9 mouse cellular contexts compared by ENCODE assay signal in genomic region chr6:94772868-94773603, GRCm38 (mm10).
DNase-seq lines count a peak whose midpoint lies in the region; ATAC-seq and TF ChIP-seq lines count a peak whose summit lies in the region.
"Had no signal": no experiment of that assay in that cellular context is flagged by ENCODE, and none has a peak within 500 bp of the region (broad histone marks: within the 10 kb centered on the region; RNA-seq: fewer than 3 reads in every experiment).

No protein-coding gene starts in this region.

- H3K9ac ChIP-seq in kidney, embryonic 16.5 days (replicated peaks; ENCODE audit: low read length) = peak overlapping the region; percentile 53
- H3K9ac ChIP-seq in embryonic facial prominence, embryonic 12.5 days = peak overlapping the region; percentile 8; the same call in 1 of the 2 replicates
- peak overlapping the region; percentile 46; the same call in 1 of the 2 replicates for H3K9ac ChIP-seq in intestine, embryonic 16.5 days (ENCODE audit: low read depth, low read length)
- H3K9ac ChIP-seq in neural tube, embryonic 11.5 days (ENCODE audit: low read length) = peak overlapping the region; percentile 43

- H3K4me3 ChIP-seq in kidney, embryonic 16.5 days (ENCODE audit: low read length) = peak overlapping the region; percentile 31
- H3K4me3 ChIP-seq in kidney, adult 2 months (ENCODE audit: insufficient read depth, low read depth, low read length) = no peak overlapping the region
- 0 out of 2 replicates have a peak overlapping the region, but pooled peaks have one; percentile 16 for H3K4me3 ChIP-seq in embryonic facial prominence, embryonic 12.5 days
- H3K4me3 ChIP-seq in intestine, embryonic 16.5 days (ENCODE audit: low read length) = peak overlapping the region; percentile 23; the same call in 1 of the 2 replicates
- no peak overlapping the region for H3K4me3 ChIP-seq in neural tube, embryonic 11.5 days (ENCODE audit: low read depth, low read length)

- no peak for ATAC-seq in kidney, embryonic 16.5 days (ENCODE audit: low FRiP score, low TSS enrichment)
- ATAC-seq in embryonic facial prominence, embryonic 12.5 days (ENCODE audit: insufficient number of reproducible peaks, insufficient read depth, low FRiP score, low TSS enrichment) = no peak
- 0 out of 2 replicates have a peak, but pooled peaks have one; percentile 10 for ATAC-seq in intestine, embryonic 16.5 days
- ATAC-seq in neural tube, embryonic 11.5 days (ENCODE audit: insufficient read depth, low FRiP score, low TSS enrichment) = peak; percentile 20; the same call in 1 of the 2 replicates

- H3K4me2 ChIP-seq in kidney, embryonic 16.5 days (replicated peaks; ENCODE audit: low read depth, low read length) = peak overlapping the region; percentile 54
- H3K4me2 ChIP-seq in embryonic facial prominence, embryonic 12.5 days (replicated peaks) = peak overlapping the region; percentile 38
- H3K4me2 ChIP-seq in intestine, embryonic 16.5 days (ENCODE audit: low read depth, low read length) = peak overlapping the region; percentile 55
- H3K4me2 ChIP-seq in neural tube, embryonic 11.5 days (ENCODE audit: low read depth) = peak overlapping the region; percentile 26; the same call in 1 of the 2 replicates

- DNase-seq in kidney, adult 2 months = no peak
- DNase-seq in neural tube, embryonic 11.5 days (ENCODE audit: low spot score) = no peak
- no peak for DNase-seq in left cerebral cortex, postnatal 36 days (ENCODE audit: low spot score in 2 of 2)
- DNase-seq in left cerebral cortex, postnatal 4 days = no peak
- no peak for DNase-seq in frontal cortex, postnatal 25 days (ENCODE audit: low spot score in 2 of 2)

- H3K4me1 ChIP-seq in kidney, embryonic 16.5 days (ENCODE audit: insufficient read depth, low read length) = peaks cover 20% of the 10 kb centered on the region
- H3K4me1 ChIP-seq in kidney, adult 2 months (ENCODE audit: control insufficient read depth, insufficient read depth, low read length) = no peaks in the 10 kb centered on the region
- peaks cover 21% of the 10 kb centered on the region; the same call in 1 of the 2 replicates for H3K4me1 ChIP-seq in embryonic facial prominence, embryonic 12.5 days
- peaks cover 22% of the 10 kb centered on the region; the same call in 1 of the 2 replicates for H3K4me1 ChIP-seq in intestine, embryonic 16.5 days (ENCODE audit: control insufficient read depth, insufficient read depth, low read length)
- H3K4me1 ChIP-seq in neural tube, embryonic 11.5 days (ENCODE audit: control insufficient read depth, insufficient read depth, low read length) = peaks cover 19% of the 10 kb centered on the region

- no peak overlapping the region for H3K27ac ChIP-seq in kidney, embryonic 16.5 days (ENCODE audit: low read length)
- no peak overlapping the region for H3K27ac ChIP-seq in kidney, adult 2 months (ENCODE audit: insufficient read depth, low read depth, low read length)
- peak overlapping the region; percentile 89 for H3K27ac ChIP-seq in embryonic facial prominence, embryonic 12.5 days
- peak overlapping the region; percentile 60 for H3K27ac ChIP-seq in intestine, embryonic 16.5 days (ENCODE audit: low read length)
- peak overlapping the region; percentile 92 for H3K27ac ChIP-seq in neural tube, embryonic 11.5 days (ENCODE audit: low read depth, low read length)

- no peaks in the 10 kb centered on the region for H3K27me3 ChIP-seq in kidney, embryonic 16.5 days (ENCODE audit: insufficient read depth, low read length)
- H3K27me3 ChIP-seq in kidney, adult 2 months (replicated peaks; ENCODE audit: control insufficient read depth, insufficient read depth, low read length) = no peaks in the 10 kb centered on the region
- H3K27me3 ChIP-seq in embryonic facial prominence, embryonic 12.5 days = no peaks in the 10 kb centered on the region
- H3K27me3 ChIP-seq in intestine, embryonic 16.5 days (replicated peaks; ENCODE audit: control insufficient read depth, insufficient read depth, low read length) = no peaks in the 10 kb centered on the region
- H3K27me3 ChIP-seq in neural tube, embryonic 11.5 days (ENCODE audit: control insufficient read depth, insufficient read depth, low read length) = no peaks in the 10 kb centered on the region

- no peak for TF ChIP-seq CTCF in kidney, adult 2 months (conservative IDR thresholded peaks at IDR 0.05; ENCODE audit: insufficient read depth, insufficient read length, low read depth, low read length)

- no peak for TF ChIP-seq POLR2A in kidney, adult 2 months (IDR thresholded peaks at IDR 0.05; ENCODE audit: low read depth, low read length)

- intact Hi-C loops in left cerebral cortex, postnatal 36 days (cut with DNase I) = no loop called here
- intact Hi-C loops in left cerebral cortex, postnatal 4 days (cut with DNase I) = no loop called here

- no peaks in the 10 kb centered on the region for H3K36me3 ChIP-seq in kidney, embryonic 16.5 days (ENCODE audit: insufficient read depth, low read length)
- H3K36me3 ChIP-seq in kidney, adult 2 months (ENCODE audit: control insufficient read depth, insufficient read depth, low read length) = no peaks in the 10 kb centered on the region
- H3K36me3 ChIP-seq in embryonic facial prominence, embryonic 12.5 days = no peaks in the 10 kb centered on the region
- no peaks in the 10 kb centered on the region for H3K36me3 ChIP-seq in intestine, embryonic 16.5 days (ENCODE audit: control insufficient read depth, insufficient read depth, low read length)
- H3K36me3 ChIP-seq in neural tube, embryonic 11.5 days (ENCODE audit: control insufficient read depth, insufficient read depth, low read length) = no peaks in the 10 kb centered on the region
- H3K36me3 ChIP-seq: G1E had no signal

- WGBS in kidney, embryonic 16.5 days = 33% methylated on average over 12 of the region's 12 CpGs
- WGBS in kidney, adult 2 months = 78% methylated on average over 12 of the region's 12 CpGs
- WGBS in embryonic facial prominence, embryonic 12.5 days = 27% methylated on average over 12 of the region's 12 CpGs
- WGBS in intestine, embryonic 16.5 days = 43% methylated on average over 12 of the region's 12 CpGs
- WGBS in neural tube, embryonic 11.5 days = 6% methylated on average over 12 of the region's 12 CpGs

- H3K9me3 ChIP-seq in kidney, embryonic 16.5 days (ENCODE audit: low read length) = no peaks in the 10 kb centered on the region
- H3K9me3 ChIP-seq in embryonic facial prominence, embryonic 12.5 days = no peaks in the 10 kb centered on the region
- H3K9me3 ChIP-seq in intestine, embryonic 16.5 days (ENCODE audit: control insufficient read depth, low read length) = no peaks in the 10 kb centered on the region
- H3K9me3 ChIP-seq in neural tube, embryonic 11.5 days (ENCODE audit: control insufficient read depth, low read length) = no peaks in the 10 kb centered on the region

Comparison
In these comparisons a context has a peak if more than half of its experiments do, and no peak if none do; other contexts are left out.
1. H3K4me3 ChIP-seq: peak in kidney, embryonic 16.5 days (single experiment), embryonic facial prominence, embryonic 12.5 days (single experiment) and intestine, embryonic 16.5 days (single experiment); none in kidney, adult 2 months (single experiment) and neural tube, embryonic 11.5 days (single experiment).
2. ATAC-seq: peak in intestine, embryonic 16.5 days (single experiment) and neural tube, embryonic 11.5 days (single experiment); none in kidney, embryonic 16.5 days (single experiment) and embryonic facial prominence, embryonic 12.5 days (single experiment).
3. H3K27ac ChIP-seq: peak in embryonic facial prominence, embryonic 12.5 days (single experiment), intestine, embryonic 16.5 days (single experiment) and neural tube, embryonic 11.5 days (single experiment); none in kidney, embryonic 16.5 days (single experiment) and kidney, adult 2 months (single experiment).
4. Peak in every context shown above with its lines, with median percentiles within 50 percentile points of each other: H3K4me2 ChIP-seq and H3K9ac ChIP-seq.